Mouse (Mus musculus) layer of hippocampus, postnatal 10 days (tissue): ENCODE results near the gene Hes5. TPM values are rescaled to one million over a fixed set of nuclear protein-coding genes. Genes with fewer than 3 reads are reported as not detected.
A peak's percentile ranks its signal among the peaks of the same experiment; 100 is the strongest.

Source experiments
- DNase-seq, 2 experiments: peaks; one replicate each; pipeline ENCODE4 v3.0.0; 2021; ENCODE audit warnings: low spot score in 2 of 2
- long read RNA-seq: library from polyadenylated mRNA; stranded (forward); transcript quantifications from one replicate; pipeline ENCODE4 v2.0.0, GENCODE M21; 2023
- total RNA-seq, 2 experiments: library from RNA; stranded (reverse); gene quantifications; 2 replicates each; pipeline ENCODE4 v1.2.3; 2021

Gene Hes5
- 10 to 100 TPM; 75.7 to 81.7 TPM for total RNA-seq
- long read RNA-seq, transcript Hes5-201 (3 exons, 1,273 nt): major isoform, 63 of 81 reads
- long read RNA-seq, partial matches to known transcripts: 5 of 81 reads
- long read RNA-seq, other reads (novel, unspliced or antisense): 13 of 81 reads

DNA sequence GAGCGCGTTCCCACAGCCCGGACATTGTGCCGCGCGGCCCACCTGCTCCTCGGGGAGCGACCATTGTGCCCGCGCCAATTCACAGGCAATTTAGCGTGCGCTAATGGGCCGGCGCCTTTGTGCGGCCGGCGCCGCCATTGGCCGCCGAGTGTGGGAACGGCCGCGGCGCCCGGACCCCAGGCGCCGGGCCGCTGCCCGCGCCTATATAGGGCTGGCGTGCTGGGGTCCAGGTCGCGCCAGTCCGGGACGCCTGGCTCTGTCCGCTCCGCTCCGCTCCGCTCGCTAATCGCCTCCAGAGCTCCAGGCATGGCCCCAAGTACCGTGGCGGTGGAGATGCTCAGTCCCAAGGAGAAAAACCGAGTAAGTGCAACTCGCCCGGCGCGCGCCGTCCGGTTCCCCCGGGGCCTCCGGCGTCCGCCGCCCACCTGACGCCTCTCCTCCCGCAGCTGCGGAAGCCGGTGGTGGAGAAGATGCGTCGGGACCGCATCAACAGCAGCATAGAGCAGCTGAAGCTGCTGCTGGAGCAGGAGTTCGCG lies at the start of gene Hes5:
Hes5 (plus strand) TSS at position 234 of the 536 bp plus-strand sequence.
- DNase-seq: peak; percentile 73 to 82

DNA sequence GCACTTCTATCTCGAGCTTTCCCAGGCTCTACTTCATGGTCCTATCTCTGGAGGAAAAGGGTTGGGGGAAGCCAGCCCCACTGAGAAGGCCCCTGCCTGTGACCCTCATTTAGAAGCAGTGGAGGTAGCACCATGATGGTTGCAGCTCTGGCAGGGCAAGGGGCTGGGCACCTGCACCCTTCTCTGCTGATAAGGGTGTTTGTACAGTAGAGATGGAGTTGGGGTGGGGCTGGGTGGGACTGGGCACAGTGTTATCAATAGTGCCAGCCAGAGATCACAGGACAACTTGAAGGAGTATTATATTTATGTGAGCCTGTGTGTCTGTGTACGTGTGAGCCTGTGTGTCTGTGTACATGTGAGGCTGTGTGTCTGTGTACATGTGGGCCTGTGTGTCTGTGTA lies 49.1 kb upstream of the Hes5 start:
- DNase-seq: no peak

DNA sequence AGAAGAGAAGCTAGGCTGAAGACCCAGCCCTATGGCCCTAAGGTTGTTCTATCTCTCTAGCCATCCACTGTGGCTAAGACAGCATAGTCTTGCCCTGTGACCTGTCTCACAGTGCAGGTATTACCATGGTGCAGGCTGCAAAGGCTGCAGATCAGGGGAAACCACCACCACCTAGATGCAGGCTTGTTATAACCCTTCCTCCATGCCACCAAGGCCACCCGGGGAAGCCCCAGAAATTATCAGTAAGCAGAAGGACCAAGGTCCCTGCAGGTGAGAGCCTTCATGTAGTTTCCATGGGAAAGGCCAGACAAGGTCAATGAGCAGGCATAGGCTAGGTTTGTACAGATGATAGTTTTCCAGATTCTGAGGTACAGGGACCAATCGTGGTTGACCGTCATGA lies 46.9 kb upstream of the Hes5 start:
- DNase-seq: no peak

DNA sequence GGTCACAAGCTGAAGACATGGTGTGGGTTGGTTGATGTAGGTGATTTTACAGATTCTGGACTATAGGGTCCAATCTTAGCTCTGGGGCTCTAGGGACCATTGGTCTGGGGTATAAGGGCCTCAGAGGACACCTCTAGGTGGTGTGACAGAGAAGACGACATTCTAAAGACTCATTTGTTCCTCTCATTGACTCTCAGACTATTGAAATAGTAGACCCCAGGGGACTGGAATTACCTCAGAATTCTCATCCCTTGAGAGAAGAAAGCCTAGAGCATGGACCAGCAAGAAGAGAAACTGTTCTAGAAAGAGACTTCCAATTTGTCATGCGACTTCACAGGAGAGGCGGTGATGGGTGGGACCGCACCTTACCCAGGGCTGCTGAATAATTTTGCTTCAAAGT lies 46.5 kb upstream of the Hes5 start:
- DNase-seq: no peak

DNA sequence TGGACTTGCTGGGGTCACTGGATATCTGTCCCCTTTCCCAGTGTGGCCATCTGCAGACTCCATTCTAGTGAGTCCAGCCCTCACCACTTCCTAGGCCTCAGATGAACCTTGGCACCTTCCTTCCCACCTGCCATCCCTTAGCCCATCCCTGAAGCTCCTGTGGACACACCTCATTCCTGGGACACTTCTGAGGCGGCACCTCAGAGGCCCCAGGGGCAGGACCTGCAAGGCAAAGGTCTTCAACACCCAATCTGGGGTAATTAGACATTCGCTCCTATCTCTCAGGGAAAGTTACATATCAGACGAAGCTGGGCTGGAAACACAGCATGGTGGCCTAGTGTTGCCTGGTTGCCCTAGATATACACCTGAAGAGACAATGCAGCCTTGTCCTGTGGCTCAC lies 46.0 kb upstream of the Hes5 start:
- DNase-seq: no peak

DNA sequence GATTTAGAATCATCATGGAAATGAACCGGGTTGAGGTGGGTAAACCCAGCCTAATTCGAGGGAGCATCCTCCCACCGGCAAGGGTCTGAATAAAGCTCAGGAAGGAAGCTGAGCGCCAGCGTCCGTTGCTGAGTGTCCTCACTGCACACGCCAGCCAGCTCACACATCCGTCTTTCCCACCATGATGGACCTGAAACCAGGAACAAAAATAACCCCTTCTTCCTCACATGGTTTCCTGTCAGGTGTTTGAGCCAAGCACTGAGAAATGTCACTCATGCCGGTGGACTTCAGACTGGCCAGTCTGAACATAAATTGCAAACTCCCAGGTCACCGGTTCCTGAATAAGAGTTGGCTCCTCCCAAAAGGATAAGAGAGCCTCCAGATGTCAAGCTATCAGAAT lies 45.4 kb upstream of the Hes5 start:
- no peak for DNase-seq

DNA sequence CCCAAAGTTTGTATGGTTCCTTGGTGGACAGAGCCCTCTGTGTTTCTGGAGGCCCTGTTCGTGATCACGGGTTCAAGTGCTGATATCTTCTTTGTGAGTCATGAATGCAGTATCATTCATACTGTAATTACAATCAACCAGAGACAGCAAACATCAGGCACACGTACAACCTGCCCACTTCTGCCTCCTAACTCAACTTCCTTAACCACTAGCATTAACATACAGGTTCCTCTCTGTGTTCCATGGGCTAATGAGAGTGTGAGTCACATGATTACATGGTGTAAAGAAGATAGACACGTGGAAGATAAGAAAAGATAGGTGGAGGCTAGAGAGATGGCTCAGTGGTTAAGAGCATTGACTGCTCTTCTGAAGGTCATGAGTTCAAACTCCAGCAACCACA lies 44.1 kb upstream of the Hes5 start:
- no peak for DNase-seq

DNA sequence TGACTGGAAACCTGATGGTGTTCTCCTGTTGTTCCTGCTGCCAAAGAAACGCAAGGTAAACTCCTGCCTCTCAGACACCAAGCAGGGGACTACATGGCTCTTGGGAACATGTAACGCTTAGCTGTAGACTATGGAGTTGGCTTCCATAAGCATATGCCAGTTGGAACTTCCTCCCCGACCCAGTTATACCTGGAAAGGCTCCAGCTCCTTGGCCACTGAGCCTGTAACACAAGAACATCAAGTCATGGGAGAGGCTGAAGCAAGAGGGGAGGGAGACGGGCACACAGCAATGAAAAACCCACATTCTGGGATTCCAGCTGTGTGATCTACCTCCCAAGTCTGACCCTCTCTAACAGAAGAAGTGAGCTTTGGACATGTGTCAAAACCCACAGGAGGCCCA lies 38.4 kb upstream of the Hes5 start:
- DNase-seq: no peak

DNA sequence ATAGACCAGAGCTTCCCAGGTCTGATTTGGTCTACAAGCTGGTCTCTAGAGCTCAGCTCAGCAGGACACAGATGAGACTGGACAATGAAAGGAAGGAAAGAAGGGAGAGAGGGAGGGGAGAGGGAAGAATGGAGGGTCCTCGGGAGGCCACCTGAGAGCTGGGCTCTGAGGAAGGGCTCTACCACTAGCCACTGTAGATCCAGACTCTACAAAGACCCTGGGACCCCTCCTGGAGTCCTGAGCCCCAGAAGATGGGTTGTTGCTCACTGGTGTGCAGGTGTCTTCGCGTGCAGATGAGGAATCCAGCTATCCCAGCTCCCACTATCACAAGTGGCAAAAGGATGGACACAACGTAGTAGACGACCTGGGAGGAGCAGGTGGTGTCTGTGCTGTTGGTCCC lies 37.8 kb upstream of the Hes5 start:
- no peak for DNase-seq

DNA sequence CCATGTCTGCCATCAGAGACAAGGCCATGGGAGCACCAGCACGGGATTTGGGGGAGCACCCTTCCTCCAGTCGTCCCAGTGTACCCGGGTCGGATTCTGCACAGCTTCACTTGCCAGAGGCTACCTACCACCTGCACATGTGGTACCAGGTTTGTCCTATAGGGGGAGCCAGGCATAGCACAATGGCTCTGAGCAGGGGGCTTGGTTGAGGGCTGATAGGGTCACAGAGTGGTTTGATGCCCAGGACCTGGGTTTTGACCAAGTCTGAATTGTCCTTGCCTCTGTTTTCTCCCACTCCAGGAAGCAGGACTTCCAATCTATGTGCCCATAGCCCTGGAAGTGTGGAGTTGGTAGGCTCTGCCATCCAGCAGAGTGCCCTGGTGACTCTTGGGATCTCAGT lies 35.3 kb upstream of the Hes5 start:
- DNase-seq: no peak

DNA sequence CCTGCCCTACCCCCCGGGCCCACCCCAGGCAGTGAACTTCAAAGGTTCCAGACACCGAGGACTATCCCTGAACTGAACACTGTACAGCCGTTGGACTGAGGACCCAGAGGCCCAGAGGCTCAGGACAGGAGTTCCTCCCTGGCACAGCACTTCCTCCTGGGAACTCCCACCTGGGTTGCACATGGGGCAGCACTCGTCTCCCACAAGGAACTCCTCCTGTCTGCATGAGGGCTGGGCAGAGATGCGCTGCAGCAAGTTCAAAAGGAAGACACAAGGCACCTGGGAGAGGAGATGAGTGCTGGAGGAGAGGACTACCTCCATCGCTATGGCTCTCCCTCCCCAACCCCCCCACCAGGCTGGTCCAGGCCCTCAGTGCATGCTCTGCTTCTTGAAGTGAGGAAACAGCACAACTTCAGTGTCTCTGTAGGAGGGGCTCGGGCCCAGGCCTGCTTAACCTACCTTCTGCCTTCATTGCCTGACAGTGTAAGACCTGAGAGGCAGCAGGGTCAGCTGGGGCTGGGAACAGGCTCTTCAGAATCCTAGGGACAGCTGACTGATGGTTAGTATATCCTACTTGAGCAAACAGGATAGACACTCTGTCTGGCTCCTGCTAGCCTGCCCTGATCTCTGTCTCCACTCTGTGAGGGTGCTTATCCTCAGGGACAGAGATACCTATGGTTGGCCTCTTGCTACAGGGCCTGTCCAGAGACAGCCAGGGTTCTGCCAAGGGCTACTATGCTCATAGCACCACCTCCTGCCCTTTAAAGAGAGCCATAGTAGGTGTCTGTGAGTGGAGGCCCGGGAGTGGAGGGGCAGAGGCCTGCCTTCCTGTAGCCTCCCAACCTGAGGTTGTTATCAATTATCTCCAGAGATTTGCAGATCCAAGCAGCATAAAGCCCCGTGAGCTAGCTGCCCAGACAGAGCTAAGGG lies 33.5 kb upstream of the Hes5 start:
- no peak for DNase-seq

DNA sequence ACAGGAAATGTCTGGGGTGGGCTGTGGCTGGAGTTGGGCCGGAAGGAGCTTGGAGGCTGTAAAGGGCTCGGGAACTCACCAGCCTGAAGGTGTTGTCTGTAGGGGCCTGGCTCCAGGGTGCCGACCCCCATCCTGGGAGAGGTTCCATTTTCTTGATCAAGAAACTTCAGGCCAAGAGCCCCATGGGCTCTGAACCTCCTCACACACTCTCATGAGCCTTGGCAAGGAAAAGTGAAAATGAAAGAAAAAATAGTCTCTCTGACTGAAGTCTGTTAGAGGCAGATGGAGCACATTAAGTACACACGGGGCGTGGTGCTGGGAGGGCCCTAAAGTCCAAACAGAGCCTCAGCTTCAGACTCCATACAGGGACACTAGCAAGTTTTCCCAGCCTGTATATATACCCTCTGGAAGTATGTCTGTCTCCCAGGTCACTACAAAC lies 32.8 kb upstream of the Hes5 start:
- DNase-seq: no peak

DNA sequence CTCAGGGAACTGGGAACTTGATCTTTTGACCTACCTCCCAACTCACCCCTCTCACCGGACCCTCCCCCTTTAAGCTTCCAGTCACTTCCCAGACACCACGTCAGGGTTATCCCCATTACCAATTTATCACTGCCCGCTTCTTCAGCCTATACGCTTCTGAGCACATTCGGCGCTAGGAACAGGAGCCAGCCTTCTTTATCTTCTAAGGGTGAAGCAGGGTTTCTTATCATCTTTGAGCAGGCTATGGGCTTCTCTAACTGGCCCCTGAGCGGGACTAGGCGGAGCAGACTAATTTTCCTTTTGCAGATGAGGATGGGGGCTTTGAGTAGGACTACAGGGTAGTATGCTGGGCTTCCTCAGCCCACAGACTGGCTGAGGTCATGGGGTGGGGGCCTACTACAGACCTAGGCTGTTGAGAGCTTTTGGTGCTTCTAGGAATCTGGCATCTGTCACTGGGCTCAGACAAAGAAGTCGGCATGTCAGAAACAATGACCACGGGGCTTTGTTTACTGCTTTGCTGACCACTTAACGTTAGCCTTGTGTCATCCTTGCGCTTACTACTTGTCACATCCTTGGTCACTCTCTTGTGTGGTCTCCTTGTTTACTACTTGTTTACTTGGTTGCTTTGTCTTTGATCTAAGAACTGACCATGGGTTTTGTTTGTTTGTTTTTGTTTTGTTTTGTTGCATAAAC lies 32.2 kb upstream of the Hes5 start, which contains the start of gene Tnfrsf14:
Tnfrsf14 (minus strand) TSS at position 169 of the 693 bp plus-strand sequence.
- no peak for DNase-seq

DNA sequence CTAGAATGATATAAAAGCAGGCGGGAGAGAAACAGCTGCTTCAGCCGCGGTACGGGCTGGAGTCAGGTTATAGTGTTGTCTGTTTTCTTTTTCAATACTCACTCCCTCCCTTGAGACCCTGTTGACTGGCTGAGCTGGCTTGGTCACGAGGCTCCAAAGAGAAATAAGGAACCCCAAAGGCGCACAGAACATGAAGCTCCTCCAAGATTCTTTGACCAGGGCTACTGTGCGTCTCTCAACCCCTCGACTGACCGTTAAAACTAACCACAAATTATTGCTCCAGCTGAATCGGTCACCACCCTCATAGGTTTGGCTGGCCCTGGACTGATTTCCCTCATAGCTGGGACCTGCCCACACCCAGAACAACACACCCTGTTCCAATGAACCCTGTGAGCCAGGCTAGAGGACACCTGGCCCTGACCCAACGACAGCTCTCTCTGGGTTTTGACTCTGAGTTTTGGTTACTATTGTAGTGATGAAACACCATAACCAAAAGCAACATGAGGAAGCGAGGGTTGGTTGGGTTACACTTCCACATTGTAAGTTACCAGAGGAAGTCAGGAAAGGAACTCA lies 31.5 kb upstream of the Hes5 start:
- DNase-seq: no peak

DNA sequence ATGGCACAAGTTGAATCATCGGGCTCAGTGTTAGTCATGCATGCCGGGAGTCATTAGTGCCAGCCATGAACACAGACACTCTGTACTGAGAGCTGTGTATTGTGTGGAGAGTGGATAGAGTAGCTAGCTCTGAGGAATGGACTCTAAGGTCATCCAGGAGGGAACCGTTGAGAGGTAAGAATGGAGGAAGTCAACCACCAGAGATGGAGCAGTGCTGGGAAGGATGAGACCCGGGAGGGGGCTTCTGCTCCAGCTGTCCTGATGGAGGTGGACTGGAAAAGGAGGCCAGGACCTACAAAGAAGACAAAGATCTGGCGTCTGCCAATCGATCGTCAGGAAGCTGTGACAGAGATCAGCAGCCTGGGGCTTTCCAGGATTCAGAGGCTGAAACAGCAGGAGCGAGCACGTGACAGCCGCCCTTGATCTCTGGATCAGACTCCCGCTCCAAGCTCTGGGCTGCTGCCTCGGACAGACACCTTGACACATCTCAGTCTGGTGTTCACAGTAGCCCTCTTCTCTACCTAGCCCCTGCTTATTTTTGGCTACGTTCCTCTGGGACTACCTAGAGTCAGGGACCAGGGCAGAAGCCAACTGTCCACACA lies 27.3 kb upstream of the Hes5 start:
- no peak for DNase-seq

DNA sequence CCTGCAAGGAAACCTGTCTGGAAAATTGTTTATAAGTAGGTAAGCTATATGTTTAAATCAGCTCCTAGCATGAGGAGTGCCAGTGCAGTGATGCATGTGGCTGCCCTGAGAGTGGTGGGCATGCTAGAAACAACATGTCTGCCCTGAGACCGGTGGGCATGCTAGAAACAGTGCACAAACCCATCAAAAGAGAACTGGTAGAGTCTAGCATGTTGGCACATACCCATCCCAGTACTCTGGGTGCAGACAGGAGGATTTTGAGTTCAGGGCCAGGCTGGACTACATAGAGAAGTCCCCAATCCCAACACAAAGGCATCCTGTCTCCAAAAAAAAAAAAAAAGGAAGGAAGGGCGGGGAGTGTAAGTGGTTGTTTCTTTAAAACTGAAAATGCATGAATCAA lies 25.9 kb upstream of the Hes5 start:
- DNase-seq: no peak

DNA sequence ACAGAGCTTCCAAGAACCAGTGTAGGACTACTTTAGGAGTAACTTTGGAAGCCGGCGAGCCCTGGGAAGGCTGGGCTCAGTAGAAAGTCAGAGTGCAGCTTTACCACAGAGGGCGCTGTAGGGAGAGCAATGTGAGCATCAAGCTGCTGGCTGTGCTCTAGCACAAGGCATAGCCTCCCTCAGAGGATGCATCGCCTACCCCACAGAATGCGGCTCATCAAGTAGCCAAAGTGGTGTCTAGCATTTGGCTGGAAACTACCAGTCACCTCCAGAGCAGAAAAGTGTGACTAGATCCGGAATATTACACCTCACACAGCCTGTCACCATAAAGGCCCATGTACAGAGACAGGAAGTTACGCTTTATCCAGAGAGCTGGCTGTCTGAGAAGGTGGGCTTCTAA lies 24.9 kb upstream of the Hes5 start:
- DNase-seq: no peak

DNA sequence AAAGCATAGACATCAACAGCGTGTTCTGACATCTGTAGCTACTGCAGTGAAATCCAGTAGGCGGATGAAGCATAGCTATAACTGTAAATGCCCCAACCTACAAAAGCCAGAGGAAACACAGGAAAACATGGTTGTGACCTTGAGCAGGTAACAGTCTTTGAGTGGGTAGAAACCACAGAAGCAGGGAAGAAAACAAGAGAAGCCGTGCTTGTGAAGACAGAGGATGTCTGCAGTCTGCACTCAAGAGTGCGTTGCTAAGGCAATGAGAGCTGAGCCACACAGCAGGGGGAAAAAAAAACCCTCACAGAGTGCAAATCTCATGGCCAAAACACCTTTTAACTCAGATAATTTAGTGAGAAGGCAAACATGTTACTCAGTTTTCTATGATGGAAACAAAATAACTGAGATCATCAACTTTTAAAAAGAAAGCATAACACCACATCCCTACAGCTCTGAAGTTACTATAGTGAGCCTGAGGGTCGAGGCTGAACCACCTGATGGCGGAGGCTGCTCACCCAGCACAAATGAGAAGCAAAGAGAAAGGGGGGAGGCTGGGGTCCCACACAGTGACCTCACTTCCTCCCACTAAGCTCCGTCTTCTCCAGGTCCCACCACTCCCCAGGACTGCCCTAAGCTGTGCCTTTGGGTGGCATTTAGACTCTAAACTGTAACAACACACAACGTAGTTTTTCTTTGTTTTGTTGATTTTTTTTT lies 24.0 kb upstream of the Hes5 start:
- DNase-seq: no peak

DNA sequence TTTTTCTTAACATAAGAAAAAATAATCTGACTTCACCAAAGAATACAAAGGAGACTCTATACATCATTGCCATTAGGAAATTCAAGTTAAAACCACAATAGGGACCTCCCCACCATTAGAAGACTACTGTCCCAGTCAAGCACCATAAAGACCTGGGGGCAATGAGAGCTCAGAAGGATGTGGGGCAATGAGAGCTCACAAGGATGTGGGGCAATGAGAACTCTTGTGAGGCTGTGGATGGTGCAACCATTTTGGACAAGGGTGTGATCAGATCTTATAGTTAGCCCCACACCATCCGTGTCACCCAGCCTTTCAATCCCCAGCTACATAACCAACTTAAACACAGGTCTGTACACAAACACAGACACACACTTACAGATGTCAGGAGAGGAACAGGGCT lies 23.0 kb upstream of the Hes5 start:
- no peak for DNase-seq

DNA sequence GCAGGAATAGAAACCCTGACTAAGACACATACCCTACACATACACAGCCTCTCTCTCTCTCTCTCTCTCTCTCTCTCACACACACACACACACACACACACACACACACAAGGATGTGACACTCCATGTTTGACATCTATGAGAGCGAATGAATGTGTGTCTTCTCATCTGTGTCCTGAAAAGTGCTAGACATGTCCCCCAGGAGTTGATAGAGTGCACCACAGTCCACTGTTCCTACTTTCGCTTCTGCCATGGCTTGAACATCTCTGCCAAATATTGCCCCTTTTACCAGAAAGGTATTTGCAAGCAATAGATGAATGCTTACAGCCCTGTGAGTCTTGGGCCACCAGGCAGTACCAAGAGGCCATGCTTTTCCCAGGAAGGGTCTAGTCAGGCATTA lies 20.6 kb upstream of the Hes5 start:
- no peak for DNase-seq

DNA sequence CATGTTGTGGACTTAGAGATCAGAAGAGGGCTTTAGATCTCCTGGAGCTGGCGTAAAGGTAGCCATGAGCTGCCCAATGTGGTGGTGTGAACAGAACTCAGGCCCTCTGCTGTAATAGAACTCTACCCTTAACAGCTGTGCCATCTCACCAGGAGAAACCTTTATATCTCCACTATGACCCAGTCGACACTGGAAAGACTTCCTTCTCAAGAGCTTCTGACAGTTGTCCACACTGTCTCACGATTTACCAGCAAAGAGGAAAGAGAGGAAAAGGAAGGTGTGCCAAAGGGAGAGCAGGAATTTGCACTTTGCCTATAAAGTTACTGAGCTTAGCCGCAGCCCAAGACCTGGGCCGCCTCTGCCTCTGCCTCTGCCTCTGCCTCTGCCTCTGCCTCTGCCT lies 18.9 kb upstream of the Hes5 start:
- DNase-seq: no peak
